Mouse (Mus musculus): ENCODE data around the gene Lce1m. TPM values are rescaled to one million over a fixed set of nuclear protein-coding genes. Genes with fewer than 3 reads are reported as not detected.
"Not testable (repeated sequence)": the region's sequence is repeated elsewhere in the genome, so short reads cannot be mapped to it uniquely, and the experiment has no call there.

Gene Lce1m
- not detected in 2 replicates for polyA plus RNA-seq (2012; rRNA removed)

DNA sequence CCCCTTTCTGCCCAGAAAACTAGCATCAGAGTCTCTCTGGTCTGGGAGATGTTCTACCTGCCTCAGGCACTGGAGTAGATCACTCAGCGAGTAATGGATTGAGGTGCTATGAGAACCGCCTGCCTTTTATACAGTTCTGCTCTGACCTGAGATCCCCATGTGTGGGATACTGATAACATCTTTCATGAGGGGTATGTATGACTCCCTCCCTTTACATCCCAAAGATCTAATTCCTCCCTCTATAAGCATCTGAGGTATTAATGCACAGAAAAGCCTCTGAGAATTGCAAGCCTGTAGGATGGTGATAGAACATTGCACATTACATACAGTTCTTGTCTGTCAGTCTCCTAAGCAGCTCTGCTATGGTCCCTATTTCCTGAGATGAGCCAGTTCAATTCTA lies at the start of gene Lce1m:
TSS of gene Lce1m (minus strand) at position 101 of the 400 bp plus-strand sequence.
- DNase-seq (ENCODE audit: extremely low spot score in 1 of 2, low spot score in 1 of 2), result no peak

- not testable (repeated sequence) for DNase-seq (ENCODE audit: extremely low spot score in 1 of 2, low spot score in 1 of 2)
These were observed 49.7 kb upstream of the Lce1m start, which contains the start of gene Gm4858 for GRCm38 (mm10) chr3:93068523-93068922. Gene Gm4858 (plus strand): TSS chr3:93068823.

- no peak for DNase-seq (ENCODE audit: extremely low spot score in 1 of 2, low spot score in 1 of 2)
These were observed 34.1 kb upstream of the Lce1m start for GRCm38 (mm10) chr3:93052826-93053474.

DNA sequence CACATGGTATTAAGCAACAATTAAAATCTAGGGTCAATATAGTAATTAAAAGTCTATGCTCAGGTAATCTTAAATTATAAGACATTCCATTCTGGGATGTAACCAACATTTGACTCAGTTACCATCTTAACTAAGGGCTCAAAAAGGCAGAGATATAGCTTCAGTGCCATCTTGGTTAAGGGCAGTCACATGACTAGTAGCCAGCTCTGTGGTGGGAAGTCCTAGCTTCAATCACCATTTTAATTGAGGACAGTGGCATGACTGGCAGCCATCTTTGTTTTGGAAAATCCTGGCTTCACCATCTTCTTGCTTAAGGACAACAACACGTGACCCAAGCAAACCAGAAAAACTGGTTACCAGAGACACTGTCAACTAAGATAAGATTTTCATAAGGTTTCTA lies 31.3 kb upstream of the Lce1m start:
- DNase-seq (ENCODE audit: extremely low spot score in 1 of 2, low spot score in 1 of 2), result no peak

DNA sequence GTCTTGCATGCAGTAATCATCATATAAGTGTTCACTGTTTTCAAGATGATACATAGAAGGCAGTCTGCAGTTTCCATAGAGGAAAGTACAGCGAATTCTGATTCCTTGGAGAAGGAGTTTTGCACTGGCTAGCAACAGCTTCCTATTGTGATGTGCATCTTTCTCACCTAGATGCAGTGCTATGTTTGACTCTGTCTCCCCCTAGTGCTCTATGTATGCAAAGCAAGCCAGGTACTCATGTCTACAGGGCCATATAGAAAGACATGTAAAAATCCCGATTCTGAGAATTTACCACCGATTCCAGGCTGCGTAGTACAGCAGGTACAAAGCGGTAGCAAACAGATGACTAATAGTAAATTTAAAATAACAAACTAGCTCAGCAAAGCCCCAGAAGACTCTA lies 12.6 kb upstream of the Lce1m start:
- DNase-seq (ENCODE audit: extremely low spot score in 1 of 2, low spot score in 1 of 2), result peak in 1 of 2 experiments; percentile 84

DNA sequence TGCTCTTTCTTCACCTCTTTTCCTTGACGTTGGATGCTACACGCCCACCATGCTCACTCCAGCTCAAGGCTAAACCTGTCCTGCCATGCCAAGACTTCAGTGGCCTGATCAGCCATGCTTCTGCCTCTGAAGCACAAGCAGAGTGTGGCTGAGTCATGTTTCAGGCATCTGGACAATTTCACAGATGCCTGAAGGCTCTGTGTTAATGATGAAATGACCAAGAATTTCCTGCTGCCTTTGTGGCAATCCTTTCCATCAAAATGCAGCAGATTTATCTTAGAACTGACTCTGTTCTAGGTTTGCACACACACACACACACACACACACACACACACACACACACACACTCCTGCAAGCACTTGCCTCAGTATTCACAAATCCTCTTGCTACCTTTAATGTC lies 6.6 kb upstream of the Lce1m start:
- DNase-seq (ENCODE audit: extremely low spot score in 1 of 2, low spot score in 1 of 2), result no peak

GRCm38 (mm10) chr3:93023411-93024184 lies 4.7 kb upstream of the Lce1m start:
- DNase-seq (ENCODE audit: extremely low spot score in 1 of 2, low spot score in 1 of 2), result peak; percentile 13 to 41

DNA sequence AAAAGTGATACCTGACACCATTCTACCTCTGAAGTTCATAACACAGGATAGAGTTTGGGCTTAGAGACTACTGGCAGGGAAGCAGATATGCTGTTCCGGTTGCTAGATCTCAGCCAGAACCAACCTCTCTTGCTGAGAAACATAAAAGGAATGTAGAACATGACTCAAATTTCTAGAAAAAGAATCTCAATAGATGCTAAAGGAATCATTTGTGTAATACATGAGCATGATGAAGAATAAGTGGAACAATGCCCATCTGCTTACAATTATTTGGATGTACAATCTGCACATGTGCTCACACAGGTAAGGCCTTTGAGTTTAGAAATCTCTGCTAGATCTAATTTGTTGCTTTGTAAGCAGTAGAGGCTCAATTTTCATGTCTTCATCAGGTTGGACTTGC lies 2.3 kb upstream of the Lce1m start:
- DNase-seq (ENCODE audit: extremely low spot score in 1 of 2, low spot score in 1 of 2), result no peak

- DNase-seq (ENCODE audit: extremely low spot score in 1 of 2, low spot score in 1 of 2), result no peak
These were observed 3.3 kb downstream of the Lce1m start, which contains the start of gene Crct1 for GRCm38 (mm10) chr3:93015460-93016104. Gene Crct1 (minus strand): TSS chr3:93015687.

- no peak for DNase-seq (ENCODE audit: extremely low spot score in 1 of 2, low spot score in 1 of 2)
These were observed 4.0 kb downstream of the Lce1m start for GRCm38 (mm10) chr3:93014871-93015270.

DNA sequence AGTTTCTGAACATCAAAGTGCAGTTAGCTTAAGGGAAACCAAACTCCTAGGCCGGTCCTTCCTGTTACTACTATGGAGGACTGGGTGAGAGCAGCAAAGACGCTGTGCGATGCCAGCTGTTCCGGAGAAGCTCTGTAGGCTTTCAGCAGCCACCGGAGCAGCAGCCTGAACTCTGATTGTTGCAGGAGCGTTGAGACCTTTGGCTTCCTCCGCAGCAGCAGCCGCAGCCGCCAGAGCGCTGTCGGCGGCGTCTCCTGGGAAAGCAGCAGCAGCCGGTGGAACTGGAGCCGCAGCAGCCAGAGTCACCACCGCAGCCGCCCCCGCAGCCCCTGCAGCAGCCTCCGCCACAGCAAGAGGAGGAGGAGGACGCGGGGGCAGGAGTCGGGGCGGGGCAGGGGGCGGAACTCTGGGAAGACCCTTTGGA lies 4.5 kb downstream of the Lce1m start:
- peak in 1 of 2 experiments; percentile 60 for DNase-seq (ENCODE audit: extremely low spot score in 1 of 2, low spot score in 1 of 2)

- no peak for DNase-seq (ENCODE audit: extremely low spot score in 1 of 2, low spot score in 1 of 2)
These were observed 16.0 kb downstream of the Lce1m start for GRCm38 (mm10) chr3:93002843-93003242.

DNA sequence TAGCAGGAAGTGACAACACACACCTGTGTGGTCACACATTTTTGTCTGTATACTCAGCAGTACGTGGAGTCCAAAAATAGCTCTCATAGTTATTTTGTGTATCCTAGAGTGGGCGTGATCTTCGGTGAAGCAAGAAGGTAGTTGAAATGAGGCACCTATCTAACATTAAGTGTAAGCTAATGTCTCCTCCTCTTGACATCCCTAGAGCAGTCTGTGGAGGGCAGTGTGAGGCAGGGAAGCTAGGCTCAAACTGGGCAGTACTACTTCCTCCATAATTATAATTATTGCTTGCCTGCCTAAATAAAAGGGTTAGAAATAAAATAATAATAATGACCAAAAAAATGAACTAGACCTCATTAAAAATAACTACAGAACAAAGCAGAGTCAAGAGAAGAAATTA lies 18.2 kb downstream of the Lce1m start:
- no peak for DNase-seq (ENCODE audit: extremely low spot score in 1 of 2, low spot score in 1 of 2)

- peak; percentile 33 to 89 for DNase-seq (ENCODE audit: extremely low spot score in 1 of 2, low spot score in 1 of 2)
These were observed 20.2 kb downstream of the Lce1m start for GRCm38 (mm10) chr3:92998691-92999090.

DNA sequence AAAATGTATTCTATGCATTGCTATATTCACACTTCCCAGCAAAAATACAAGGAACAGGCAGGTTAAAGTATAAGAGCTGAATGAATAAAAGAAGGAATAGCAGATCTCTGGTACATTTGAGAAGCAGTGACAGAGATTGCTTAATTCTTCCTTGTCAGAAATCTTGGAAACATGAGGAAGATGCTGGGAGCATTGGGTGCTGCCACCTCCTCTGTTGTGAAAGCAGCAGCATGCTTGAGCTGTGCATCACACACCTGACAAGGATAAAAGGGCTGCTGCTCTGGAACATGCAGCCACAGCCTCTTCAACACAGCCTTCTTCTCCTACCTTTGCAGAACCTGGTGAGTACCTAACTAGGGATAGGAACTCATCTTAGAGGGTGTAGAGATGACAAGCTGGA lies 26.9 kb downstream of the Lce1m start, which contains the start of gene Lce3f:
TSS of gene Lce3f (plus strand) at position 301 of the 400 bp plus-strand sequence.
- DNase-seq (ENCODE audit: extremely low spot score in 1 of 2, low spot score in 1 of 2), result no peak

- DNase-seq (ENCODE audit: extremely low spot score in 1 of 2, low spot score in 1 of 2), result no peak
These were observed 40.4 kb downstream of the Lce1m start for GRCm38 (mm10) chr3:92978484-92978883.

Other genes with a start within 250 kb of the Lce1m start
- not detected in 2 replicates for gene Lce1i, start 240.2 kb downstream of the Lce1m start, polyA plus RNA-seq (2012; rRNA removed)
- gene Lce1j, start 228.5 kb downstream of the Lce1m start, polyA plus RNA-seq (2012; rRNA removed), result not detected in 2 replicates
- not detected in 2 replicates for gene Lce1k, start 211.2 kb downstream of the Lce1m start, polyA plus RNA-seq (2012; rRNA removed)
- gene Kprp, start 191.8 kb downstream of the Lce1m start, polyA plus RNA-seq (2012; rRNA removed), result 0.04 TPM in 1 of 2 replicates, not detected in the other
- not detected in 2 replicates for gene Lce1l, start 167.8 kb downstream of the Lce1m start, polyA plus RNA-seq (2012; rRNA removed)
- gene 2310050C09Rik, start 148.8 kb downstream of the Lce1m start, polyA plus RNA-seq (2012; rRNA removed), result not detected in 2 replicates
- not detected in 2 replicates for gene Lce3a, start 92.8 kb downstream of the Lce1m start, polyA plus RNA-seq (2012; rRNA removed)
- gene Lce3b, start 86.1 kb downstream of the Lce1m start, polyA plus RNA-seq (2012; rRNA removed), result not detected in 2 replicates
- not detected in 2 replicates for gene Lce3c, start 74.6 kb downstream of the Lce1m start, polyA plus RNA-seq (2012; rRNA removed)
- not detected in 2 replicates for gene Lce3d, start 61.7 kb downstream of the Lce1m start, polyA plus RNA-seq (2012; rRNA removed)
- not detected in 2 replicates for gene Lce3e, start 52.0 kb downstream of the Lce1m start, polyA plus RNA-seq (2012; rRNA removed)
- gene Lce3f, start 26.8 kb downstream of the Lce1m start, polyA plus RNA-seq (2012; rRNA removed), result not detected in 2 replicates
- gene Crct1, start 3.4 kb downstream of the Lce1m start, polyA plus RNA-seq (2012; rRNA removed), result not detected in 2 replicates
- not detected in 2 replicates for gene Gm4858, start 49.8 kb upstream of the Lce1m start, polyA plus RNA-seq (2012; rRNA removed)
- not detected in 2 replicates for gene Crnn, start 125.7 kb upstream of the Lce1m start, polyA plus RNA-seq (2012; rRNA removed)
- not detected in 2 replicates for gene Flg2, start 178.2 kb upstream of the Lce1m start, polyA plus RNA-seq (2012; rRNA removed)